Mouse (Mus musculus) ES-E14 (cell line): ENCODE data around the gene Hipk4.

Source experiments
- CHD2 ChIP-seq: IDR thresholded peaks from 2 replicates; pipeline ENCODE4 v1.6.1; 2014; ENCODE audit warnings: mild to moderate bottlenecking, low read depth, low read length, inconsistent platforms
- HCFC1 ChIP-seq: IDR thresholded peaks from 2 replicates; pipeline ENCODE4 v1.6.1; 2012; ENCODE audit warnings: low read length, inconsistent platforms, borderline replicate concordance; ENCODE audit not compliant: insufficient read depth
- MAFK ChIP-seq: IDR thresholded peaks from 2 replicates; pipeline ENCODE4 v1.6.1; 2014; ENCODE audit warnings: mild to moderate bottlenecking, low read depth, low read length, inconsistent platforms; ENCODE audit not compliant: insufficient read depth
- ZC3H11A ChIP-seq: IDR thresholded peaks from 2 replicates; pipeline ENCODE4 v1.6.1; 2012; ENCODE audit warnings: low read depth, mild to moderate bottlenecking, inconsistent platforms, low read length, borderline replicate concordance
- ZNF384 ChIP-seq: IDR thresholded peaks from 2 replicates; pipeline ENCODE4 v1.6.1; 2012; ENCODE audit warnings: low read depth, low read length, inconsistent platforms

- TF ChIP-seq ZC3H11A (no peak), HCFC1 (no peak), CHD2 (no peak), ZNF384 (peak; percentile 91), MAFK (no peak)
These were observed 32.3 kb upstream of the Hipk4 start for GRCm38 (mm10) chr7:27490543-27491329.
